Mouse (Mus musculus): ENCODE data around the gene Frmd4a. TPM values are rescaled to one million over a fixed set of nuclear protein-coding genes. Genes with fewer than 3 reads are reported as not detected.

Gene Frmd4a
- total and polyA plus RNA-seq, 2 experiments from 2014 or later = 42.5 to 60.2 TPM

DNA sequence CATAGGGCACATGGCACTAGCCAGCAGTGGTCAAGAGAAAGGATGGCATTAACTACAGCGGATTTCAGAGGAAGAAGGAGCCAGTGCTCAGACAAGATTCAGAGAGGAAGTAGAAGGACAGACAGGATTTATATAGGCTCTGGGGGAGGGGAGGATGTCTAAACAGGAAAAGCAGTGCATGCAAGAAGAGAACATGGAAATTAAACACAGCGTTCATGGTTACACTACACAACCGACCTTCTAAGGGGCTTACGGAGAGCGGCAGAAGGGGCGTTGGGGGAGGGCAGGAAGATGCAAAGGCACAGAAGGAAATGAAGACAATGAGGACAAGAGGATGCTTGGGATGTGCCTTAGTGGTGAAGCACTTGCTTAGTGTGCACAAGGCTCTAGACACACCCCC, 328.7 kb downstream of the Frmd4a start:
- Histone ChIP-seq H3K4me2 (ENCODE audit: low read depth, low read length, poor library complexity, severe bottlenecking) (no peak overlapping the region), H3K27me3 (ENCODE audit: insufficient read depth, low read length) (no peaks in the 10 kb centered on the region), H3K4me3 (ENCODE audit: low read depth, low read length) (no peak overlapping the region), H3K9ac (replicated peaks; ENCODE audit: low read length, poor library complexity, severe bottlenecking) (no peak overlapping the region), H3K9me3 (ENCODE audit: low read length) (no peaks in the 10 kb centered on the region), H3K27ac (ENCODE audit: low read depth, low read length) (0 out of 2 replicates have a peak overlapping the region, but pooled peaks have one; percentile 3), H3K36me3 (ENCODE audit: insufficient read depth, low read length) (no peaks in the 10 kb centered on the region), H3K4me1 (ENCODE audit: insufficient read depth, low read length) (no peaks in the 10 kb centered on the region; the same call in 1 of the 2 replicates)
- DNase-seq (ENCODE audit: low spot score) (no peak), ATAC-seq (ENCODE audit: low FRiP score) (no peak)
- no peak for TF ChIP-seq CTCF (IDR thresholded peaks at IDR 0.05)
- 64% methylated on average over 6 of the region's 6 CpGs for WGBS

DNA sequence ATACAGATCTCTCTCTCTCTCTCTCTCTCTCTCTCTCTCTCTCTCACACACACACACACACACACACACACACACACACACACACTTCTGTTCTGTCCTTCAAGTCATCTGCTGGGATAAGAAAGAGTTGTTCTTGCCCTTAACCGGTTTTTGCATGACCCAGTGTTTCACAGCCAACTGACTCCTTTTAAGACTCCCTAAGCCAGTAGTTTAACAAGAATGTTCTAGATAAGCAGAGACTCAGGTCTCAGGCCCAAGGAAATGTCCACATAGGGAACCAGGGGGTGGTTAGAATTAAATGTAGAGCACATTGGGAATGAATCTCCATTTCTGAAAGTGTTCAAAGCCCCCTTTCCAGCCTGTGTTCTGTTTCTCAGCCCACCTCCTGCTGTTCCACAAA, 329.4 kb downstream of the Frmd4a start:
- no peak for DNase-seq (ENCODE audit: low spot score)
- no peaks in the 10 kb centered on the region for H3K36me3 ChIP-seq (ENCODE audit: insufficient read depth, low read length)
- no peak overlapping the region for H3K4me2 ChIP-seq (ENCODE audit: low read depth, low read length, poor library complexity, severe bottlenecking)
- no peak for ATAC-seq (ENCODE audit: low FRiP score)
- TF ChIP-seq CTCF (IDR thresholded peaks at IDR 0.05) = no peak
- H3K4me1 ChIP-seq (ENCODE audit: insufficient read depth, low read length) = no peaks in the 10 kb centered on the region; the same call in 1 of the 2 replicates
- no peak overlapping the region for H3K4me3 ChIP-seq (ENCODE audit: low read depth, low read length)
- 26% methylated on average over 1 of the region's 1 CpGs for WGBS
- no peaks in the 10 kb centered on the region for H3K27me3 ChIP-seq (ENCODE audit: insufficient read depth, low read length)
- no peaks in the 10 kb centered on the region for H3K9me3 ChIP-seq (ENCODE audit: low read length)
- H3K27ac ChIP-seq (ENCODE audit: low read depth, low read length) = no peak overlapping the region
- no peak overlapping the region for H3K9ac ChIP-seq (replicated peaks; ENCODE audit: low read length, poor library complexity, severe bottlenecking)

DNA sequence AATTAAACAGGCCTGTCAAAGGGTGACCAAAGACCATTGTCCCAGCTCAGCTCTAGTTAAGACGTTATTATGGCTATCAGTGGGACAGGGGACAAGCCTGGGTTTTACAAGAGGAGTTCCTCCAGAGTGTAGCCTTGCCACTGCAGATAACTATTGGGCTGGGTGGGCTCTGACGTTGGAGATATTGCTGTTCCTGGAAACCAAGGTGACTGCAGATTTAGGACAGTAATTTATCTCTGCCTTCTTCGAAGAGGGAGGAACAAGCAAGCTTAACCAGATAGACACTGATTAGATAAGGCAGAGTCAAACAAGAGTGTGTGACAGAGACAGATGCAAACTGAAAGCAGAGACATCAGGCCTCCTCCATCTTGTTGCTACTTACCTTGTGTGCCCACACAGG, 330.3 kb downstream of the Frmd4a start:
- no peaks in the 10 kb centered on the region for H3K36me3 ChIP-seq (ENCODE audit: insufficient read depth, low read length)
- H3K4me1 ChIP-seq (ENCODE audit: insufficient read depth, low read length) = no peaks in the 10 kb centered on the region; the same call in 1 of the 2 replicates
- H3K4me3 ChIP-seq (ENCODE audit: low read depth, low read length) = no peak overlapping the region
- no peak overlapping the region for H3K27ac ChIP-seq (ENCODE audit: low read depth, low read length)
- no peak for TF ChIP-seq CTCF (IDR thresholded peaks at IDR 0.05)
- DNase-seq (ENCODE audit: low spot score) (no peak), ATAC-seq (ENCODE audit: low FRiP score) (no peak)
- WGBS = 53% methylated on average over 3 of the region's 3 CpGs
- H3K27me3 ChIP-seq (ENCODE audit: insufficient read depth, low read length) = no peaks in the 10 kb centered on the region
- no peaks in the 10 kb centered on the region for H3K9me3 ChIP-seq (ENCODE audit: low read length)
- no peak overlapping the region for H3K4me2 ChIP-seq (ENCODE audit: low read depth, low read length, poor library complexity, severe bottlenecking)
- H3K9ac ChIP-seq (replicated peaks; ENCODE audit: low read length, poor library complexity, severe bottlenecking) = no peak overlapping the region

DNA sequence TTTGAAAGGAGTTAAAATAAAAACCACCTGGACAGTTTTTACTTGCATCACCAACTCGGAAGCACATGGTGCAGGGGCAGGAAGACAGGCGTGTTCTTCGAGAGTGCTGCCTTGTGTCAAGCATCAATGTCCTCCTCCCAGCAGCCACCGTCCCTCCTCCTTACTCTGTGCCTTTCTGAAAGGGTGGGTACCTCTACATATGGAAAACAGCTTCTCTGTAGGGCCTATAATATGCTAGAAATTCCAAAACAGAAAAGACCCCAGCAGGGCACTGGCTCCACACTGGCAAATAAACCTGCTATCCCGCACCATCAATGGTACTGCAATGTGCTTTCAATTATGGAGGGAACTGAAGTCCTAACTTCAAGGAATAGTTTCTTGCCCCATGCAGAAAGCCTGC, 331.0 kb downstream of the Frmd4a start:
- no peak overlapping the region for H3K9ac ChIP-seq (replicated peaks; ENCODE audit: low read length, poor library complexity, severe bottlenecking)
- ATAC-seq (ENCODE audit: low FRiP score) = no peak
- H3K4me1 ChIP-seq (ENCODE audit: insufficient read depth, low read length) = no peaks in the 10 kb centered on the region; the same call in 1 of the 2 replicates
- H3K9me3 ChIP-seq (ENCODE audit: low read length) = no peaks in the 10 kb centered on the region
- no peaks in the 10 kb centered on the region for H3K36me3 ChIP-seq (ENCODE audit: insufficient read depth, low read length)
- DNase-seq (ENCODE audit: low spot score) = no peak
- WGBS = 69% methylated on average over 5 of the region's 5 CpGs
- H3K27me3 ChIP-seq (ENCODE audit: insufficient read depth, low read length) = no peaks in the 10 kb centered on the region
- no peak for TF ChIP-seq CTCF (IDR thresholded peaks at IDR 0.05)
- no peak overlapping the region for H3K27ac ChIP-seq (ENCODE audit: low read depth, low read length)
- no peak overlapping the region for H3K4me2 ChIP-seq (ENCODE audit: low read depth, low read length, poor library complexity, severe bottlenecking)
- H3K4me3 ChIP-seq (ENCODE audit: low read depth, low read length) = no peak overlapping the region

DNA sequence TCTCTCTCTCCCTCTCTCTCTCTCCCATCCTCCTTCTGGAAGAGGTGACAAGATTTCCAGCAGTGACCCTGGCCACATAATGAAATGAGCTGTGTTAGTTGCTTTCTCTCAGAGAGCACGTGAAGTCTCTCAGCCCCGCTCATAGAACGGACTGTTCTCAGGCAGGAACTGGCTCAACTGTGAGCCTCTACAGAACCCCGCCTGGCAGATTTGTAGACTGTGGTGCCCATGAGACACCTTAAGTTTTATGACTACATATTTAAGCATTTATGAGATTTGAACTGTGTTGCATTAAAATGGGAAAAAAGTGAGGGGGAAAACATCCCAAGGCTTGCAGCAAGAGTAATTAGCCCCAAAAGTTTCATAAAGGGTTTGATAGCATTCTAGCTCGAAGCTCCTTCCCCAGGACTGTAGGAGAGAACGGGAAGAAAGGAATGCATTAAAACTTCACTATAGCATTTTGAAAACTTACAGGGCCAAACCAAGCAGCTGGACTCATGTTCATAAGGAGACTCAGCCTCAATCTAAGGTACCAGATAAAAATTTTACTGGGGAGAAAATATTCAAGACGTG, 339.4 kb downstream of the Frmd4a start:
- no peak for TF ChIP-seq CTCF (IDR thresholded peaks at IDR 0.05)
- H3K4me2 ChIP-seq (ENCODE audit: low read depth, low read length, poor library complexity, severe bottlenecking) = no peak overlapping the region
- no peaks in the 10 kb centered on the region for H3K9me3 ChIP-seq (ENCODE audit: low read length)
- H3K36me3 ChIP-seq (ENCODE audit: insufficient read depth, low read length) = no peaks in the 10 kb centered on the region
- no peak for ATAC-seq (ENCODE audit: low FRiP score)
- H3K27me3 ChIP-seq (ENCODE audit: insufficient read depth, low read length) = no peaks in the 10 kb centered on the region
- H3K9ac ChIP-seq (replicated peaks; ENCODE audit: low read length, poor library complexity, severe bottlenecking) = no peak overlapping the region
- no peaks in the 10 kb centered on the region for H3K4me1 ChIP-seq (ENCODE audit: insufficient read depth, low read length)
- H3K4me3 ChIP-seq (ENCODE audit: low read depth, low read length) = no peak overlapping the region
- 87% methylated on average over 7 of the region's 7 CpGs for WGBS
- no peak overlapping the region for H3K27ac ChIP-seq (ENCODE audit: low read depth, low read length)
- no peak for DNase-seq (ENCODE audit: low spot score)

DNA sequence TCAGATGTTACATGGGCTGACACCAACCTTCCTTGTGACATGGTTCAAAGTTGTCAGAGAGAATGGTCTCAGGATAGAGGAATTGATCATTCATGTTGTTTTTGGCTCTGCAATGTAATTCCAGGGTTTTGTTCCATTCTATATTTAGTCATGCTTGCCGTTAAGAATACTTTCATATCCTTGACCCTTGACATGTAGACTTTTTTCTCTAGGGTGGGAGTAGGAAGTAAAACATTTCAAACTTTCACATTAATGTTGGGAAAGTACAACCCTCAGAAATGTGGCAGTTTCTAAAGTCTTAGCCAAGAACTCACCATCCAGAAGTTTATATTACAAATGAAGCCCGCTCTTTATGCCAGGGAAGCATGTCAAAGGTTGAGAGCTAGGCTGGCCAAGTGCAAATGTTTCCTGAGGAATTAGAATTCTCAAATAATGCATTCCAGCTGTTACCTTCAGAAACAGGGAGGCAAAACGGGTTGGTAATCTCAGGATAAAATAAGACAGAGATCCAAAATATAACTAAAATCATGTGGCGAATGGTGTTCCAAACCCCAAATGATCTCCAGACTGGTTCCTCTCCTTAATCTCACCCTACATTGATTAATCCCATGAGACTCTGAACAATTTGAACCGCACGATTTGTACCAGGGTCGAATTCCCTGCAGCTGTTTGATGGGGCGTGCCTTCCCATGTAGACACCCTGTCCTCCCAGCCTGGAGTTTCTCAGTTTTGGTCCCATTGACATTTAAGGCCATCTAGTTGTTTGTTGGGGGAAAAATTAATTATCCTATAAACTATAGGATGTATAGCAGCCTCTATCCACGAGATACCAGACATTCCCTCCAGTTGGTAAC, 344.7 kb downstream of the Frmd4a start:
- no peak overlapping the region for H3K9ac ChIP-seq (replicated peaks; ENCODE audit: low read length, poor library complexity, severe bottlenecking)
- H3K27ac ChIP-seq (ENCODE audit: low read depth, low read length) = no peak overlapping the region
- 84% methylated on average over 9 of the region's 9 CpGs for WGBS
- no peak overlapping the region for H3K4me3 ChIP-seq (ENCODE audit: low read depth, low read length)
- no peak for DNase-seq (ENCODE audit: low spot score)
- no peaks in the 10 kb centered on the region for H3K27me3 ChIP-seq (ENCODE audit: insufficient read depth, low read length)
- no peaks in the 10 kb centered on the region for H3K9me3 ChIP-seq (ENCODE audit: low read length)
- TF ChIP-seq CTCF (IDR thresholded peaks at IDR 0.05) = no peak
- H3K36me3 ChIP-seq (ENCODE audit: insufficient read depth, low read length) = peaks cover 3% of the 10 kb centered on the region; the same call in 1 of the 2 replicates
- H3K4me1 ChIP-seq (ENCODE audit: insufficient read depth, low read length) = no peaks in the 10 kb centered on the region
- H3K4me2 ChIP-seq (ENCODE audit: low read depth, low read length, poor library complexity, severe bottlenecking) = no peak overlapping the region
- no peak for ATAC-seq (ENCODE audit: low FRiP score)

All from midbrain, postnatal 0 days (tissue).